21 mouse cellular contexts compared by ENCODE assay signal in the genomic region with DNA sequence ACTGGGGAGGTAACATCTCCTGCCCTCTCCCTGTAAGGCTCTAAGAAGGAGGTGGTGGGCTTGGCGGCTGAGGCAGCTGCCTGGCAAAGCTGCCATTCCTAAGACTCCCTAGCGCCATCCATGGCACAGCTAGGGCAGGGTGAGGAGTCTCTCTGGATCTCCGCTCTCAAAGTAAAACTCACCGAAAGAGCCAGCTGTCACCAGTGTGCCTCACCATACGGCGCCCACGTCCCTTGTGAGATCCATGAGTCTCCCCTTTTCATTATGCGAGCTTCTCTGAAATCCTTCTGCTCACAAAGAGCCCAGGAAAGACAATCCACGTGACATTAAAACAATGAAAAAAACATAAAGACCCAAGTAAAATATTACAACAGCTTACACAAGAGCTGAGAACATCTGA. TPM values are rescaled to one million over a fixed set of nuclear protein-coding genes. Genes with fewer than 3 reads are reported as not detected.
DNase-seq lines count a peak whose midpoint lies in the region; ATAC-seq and TF ChIP-seq lines count a peak whose summit lies in the region.
"Had no signal": no experiment of that assay in that cellular context is flagged by ENCODE, and none has a peak within 500 bp of the region (broad histone marks: within the 10 kb centered on the region; RNA-seq: fewer than 3 reads in every experiment).

No protein-coding gene starts in this region.

- H3K27me3 ChIP-seq in forebrain, embryonic 15.5 days: no peaks in the 10 kb centered on the region
- H3K27me3 ChIP-seq in forebrain, embryonic 13.5 days: no peaks in the 10 kb centered on the region
- no peaks in the 10 kb centered on the region for H3K27me3 ChIP-seq in heart, embryonic 11.5 days (ENCODE audit: control insufficient read depth, insufficient read depth, low read length)
- H3K27me3 ChIP-seq: embryonic facial prominence, embryonic 12.5 days; hindbrain, embryonic 15.5 days; kidney, embryonic 15.5 days; limb, embryonic 13.5 days; stomach, embryonic 15.5 days had no signal

- H3K36me3 ChIP-seq in forebrain, embryonic 15.5 days: peaks cover 58% of the 10 kb centered on the region
- peaks cover 79% of the 10 kb centered on the region for H3K36me3 ChIP-seq in forebrain, embryonic 13.5 days (ENCODE audit: poor library complexity, severe bottlenecking)
- H3K36me3 ChIP-seq in heart, embryonic 11.5 days (ENCODE audit: control insufficient read depth, insufficient read depth, low read length): peaks cover 25% of the 10 kb centered on the region

- ATAC-seq in forebrain, embryonic 15.5 days (replicated peaks): no peak
- no peak for ATAC-seq in forebrain, embryonic 13.5 days
- ATAC-seq in heart, embryonic 11.5 days (replicated peaks; ENCODE audit: insufficient number of reproducible peaks, low FRiP score, low TSS enrichment): no peak
- ATAC-seq: intestine, embryonic 16.5 days had no signal

- no peak overlapping the region for H3K4me2 ChIP-seq in forebrain, embryonic 15.5 days (replicated peaks)
- H3K4me2 ChIP-seq in forebrain, embryonic 13.5 days: no peak overlapping the region
- no peak overlapping the region for H3K4me2 ChIP-seq in heart, embryonic 11.5 days
- H3K4me2 ChIP-seq: embryonic facial prominence, embryonic 12.5 days; hindbrain, embryonic 15.5 days; kidney, embryonic 15.5 days; limb, embryonic 13.5 days; stomach, embryonic 15.5 days had no signal

- no peaks in the 10 kb centered on the region for H3K4me1 ChIP-seq in forebrain, embryonic 15.5 days
- H3K4me1 ChIP-seq in forebrain, embryonic 13.5 days: no peaks in the 10 kb centered on the region
- H3K4me1 ChIP-seq in heart, embryonic 11.5 days (ENCODE audit: control insufficient read depth, insufficient read depth, low read length): 0 out of 2 replicates have a peak, but pooled peaks cover 2% of the 10 kb centered on the region
- H3K4me1 ChIP-seq: embryonic facial prominence, embryonic 12.5 days; hindbrain, embryonic 15.5 days; kidney, embryonic 15.5 days had no signal

- no peaks in the 10 kb centered on the region for H3K9me3 ChIP-seq in forebrain, embryonic 15.5 days
- H3K9me3 ChIP-seq in forebrain, embryonic 13.5 days (replicated peaks): no peaks in the 10 kb centered on the region
- H3K9me3 ChIP-seq in heart, embryonic 11.5 days (replicated peaks; ENCODE audit: control insufficient read depth, low read length): no peaks in the 10 kb centered on the region
- H3K9me3 ChIP-seq: embryonic facial prominence, embryonic 12.5 days; hindbrain, embryonic 15.5 days; kidney, embryonic 15.5 days; limb, embryonic 13.5 days; stomach, embryonic 15.5 days had no signal

- intact Hi-C loops in left cerebral cortex, adult 2 months (cut with DNase I): loop anchor here (5.0 kb wide), 1 partner anchor 159 kb away; no protein-coding TSS in a partner anchor
- intact Hi-C loops in left cerebral cortex, postnatal 10 days (cut with DNase I): loop anchor here (5.0 kb wide), 1 partner anchor 164 kb away; a partner anchor contains a TSS

- no peak for TF ChIP-seq CTCF in left cerebral cortex, adult 2 months (IDR thresholded peaks at IDR 0.05)

- no peak overlapping the region for H3K9ac ChIP-seq in forebrain, embryonic 15.5 days (replicated peaks)
- no peak overlapping the region for H3K9ac ChIP-seq in forebrain, embryonic 13.5 days
- no peak overlapping the region for H3K9ac ChIP-seq in heart, embryonic 11.5 days (ENCODE audit: low read depth, low read length)
- H3K9ac ChIP-seq: embryonic facial prominence, embryonic 12.5 days; hindbrain, embryonic 15.5 days; kidney, embryonic 15.5 days; limb, embryonic 13.5 days; liver, embryonic 14.5 days; stomach, embryonic 15.5 days had no signal

- H3K4me3 ChIP-seq in forebrain, embryonic 15.5 days: no peak overlapping the region
- H3K4me3 ChIP-seq in forebrain, embryonic 13.5 days: no peak overlapping the region
- H3K4me3 ChIP-seq in left cerebral cortex, adult 2 months: no peak overlapping the region
- H3K4me3 ChIP-seq in heart, embryonic 11.5 days (ENCODE audit: low read depth, low read length): no peak overlapping the region
- H3K4me3 ChIP-seq: embryonic facial prominence, embryonic 12.5 days; heart, adult 2 months; hindbrain, embryonic 15.5 days; kidney, embryonic 15.5 days; limb, embryonic 13.5 days; stomach, embryonic 15.5 days had no signal

- WGBS in forebrain, embryonic 15.5 days: 76% methylated on average over 9 of the region's 9 CpGs
- WGBS in forebrain, embryonic 13.5 days: 78% methylated on average over 9 of the region's 9 CpGs
- 91% methylated on average over 9 of the region's 9 CpGs for WGBS in heart, embryonic 11.5 days (ENCODE audit: insufficient replicate concordance)

- 0 out of 2 replicates have a peak overlapping the region, but pooled peaks have one; percentile 9 for H3K27ac ChIP-seq in forebrain, embryonic 15.5 days (replicated peaks)
- H3K27ac ChIP-seq in forebrain, embryonic 13.5 days: no peak overlapping the region
- peak overlapping the region; percentile 57; the same call in 1 of the 2 replicates for H3K27ac ChIP-seq in left cerebral cortex, adult 2 months
- H3K27ac ChIP-seq in heart, embryonic 11.5 days (ENCODE audit: low read depth, low read length): no peak overlapping the region
- H3K27ac ChIP-seq: embryonic facial prominence, embryonic 12.5 days; heart, adult 2 months; hindbrain, embryonic 15.5 days; kidney, embryonic 15.5 days; limb, embryonic 13.5 days; liver, embryonic 14.5 days; stomach, embryonic 15.5 days had no signal

- DNase-seq in left cerebral cortex, adult 2 months (ENCODE audit: extremely low spot score in 1 of 2, low spot score in 2 of 2): peak in 1 of 2 experiments; percentile 33
- DNase-seq in left cerebral cortex, postnatal 10 days (ENCODE audit: extremely low spot score in 1 of 2, low spot score in 2 of 2): no peak
- DNase-seq in right cerebral cortex, adult 2 months (ENCODE audit: low spot score in 2 of 2): peak; percentile 48 to 54
- no peak for DNase-seq in right cerebral cortex, postnatal 4 days
- DNase-seq in telencephalon, adult 2 months (ENCODE audit: low read depth, low spot score): peak; percentile 41
- DNase-seq: adrenal gland, postnatal 25 days; cerebellum, adult 9-10 months; gastrocnemius, postnatal 14 days; thymus, postnatal 14 days had no signal

RNA-seq across cellular contexts. Expression of a gene that starts 33.7 kb away (rescaled TPM):
- 8.6 and 14.4 TPM in 2 replicates for polyA plus RNA-seq in forebrain, embryonic 15.5 days (2015; fragmentation: Nextera tagmentation; extraction: Ambion mirVana)
- 3.6 and 3.8 TPM in 2 replicates for polyA plus RNA-seq in forebrain, embryonic 13.5 days (2015; fragmentation: Nextera tagmentation; extraction: Ambion mirVana)
- total RNA-seq in left cerebral cortex, adult 2 months (2021): 10 to 100 TPM; 67.4 to 69.7 TPM
- 100 to 1,000 TPM; 113 to 117 TPM for total RNA-seq in left cerebral cortex, postnatal 10 days (2021)
- 0.80 and 1.1 TPM in 2 replicates for polyA plus RNA-seq in heart, embryonic 11.5 days (2014; fragmentation: Nextera tagmentation; extraction: Ambion mirVana)
- total RNA-seq: neutrophil, adult 5-6 weeks had no signal

RNA-seq across cellular contexts. Expression of a gene that starts 59.5 kb away (rescaled TPM):
- polyA plus RNA-seq in forebrain, embryonic 15.5 days (2015; fragmentation: Nextera tagmentation; extraction: Ambion mirVana): 0.14 TPM in 1 of 2 replicates, not detected in the other
- 0.06 and 0.19 TPM in 2 replicates for polyA plus RNA-seq in forebrain, embryonic 13.5 days (2015; fragmentation: Nextera tagmentation; extraction: Ambion mirVana)
- 1 to 10 TPM in 1 of 2 experiments, under 1 TPM in 1; 0.70 to 1.1 TPM for total RNA-seq in left cerebral cortex, adult 2 months (2021)
- total RNA-seq in left cerebral cortex, postnatal 10 days (2021): 1 to 10 TPM in 1 of 2 experiments, under 1 TPM in 1; 0.49 to 1.3 TPM
- 0.14 and 0.31 TPM in 2 replicates for polyA plus RNA-seq in heart, embryonic 11.5 days (2014; fragmentation: Nextera tagmentation; extraction: Ambion mirVana)

Comparison
In these comparisons a context has a peak if more than half of its experiments do, and no peak if none do; other contexts are left out.
1. H3K27ac ChIP-seq: peak in forebrain, embryonic 15.5 days (single experiment) and left cerebral cortex, adult 2 months (single experiment); none in forebrain, embryonic 13.5 days (single experiment) and heart, embryonic 11.5 days (single experiment).
2. DNase-seq: peak in right cerebral cortex, adult 2 months (2 of 2) and telencephalon, adult 2 months (single experiment); none in left cerebral cortex, postnatal 10 days (0 of 2) and right cerebral cortex, postnatal 4 days (single experiment).